Mouse (Mus musculus) liver, embryonic 14.5 days (tissue): Measurements from ENCODE around the gene Popdc2.

Experiments used
- CTCF ChIP-seq: IDR thresholded peaks from 2 replicates; pipeline ENCODE4 v1.5.1; 2016; ENCODE audit warnings: antibody characterized with exemption, low read depth, control low read depth
- EP300 ChIP-seq: IDR thresholded peaks from 2 replicates; pipeline ENCODE4 v1.6.1; 2016; ENCODE audit warnings: antibody characterized with exemption, low read depth

DNA sequence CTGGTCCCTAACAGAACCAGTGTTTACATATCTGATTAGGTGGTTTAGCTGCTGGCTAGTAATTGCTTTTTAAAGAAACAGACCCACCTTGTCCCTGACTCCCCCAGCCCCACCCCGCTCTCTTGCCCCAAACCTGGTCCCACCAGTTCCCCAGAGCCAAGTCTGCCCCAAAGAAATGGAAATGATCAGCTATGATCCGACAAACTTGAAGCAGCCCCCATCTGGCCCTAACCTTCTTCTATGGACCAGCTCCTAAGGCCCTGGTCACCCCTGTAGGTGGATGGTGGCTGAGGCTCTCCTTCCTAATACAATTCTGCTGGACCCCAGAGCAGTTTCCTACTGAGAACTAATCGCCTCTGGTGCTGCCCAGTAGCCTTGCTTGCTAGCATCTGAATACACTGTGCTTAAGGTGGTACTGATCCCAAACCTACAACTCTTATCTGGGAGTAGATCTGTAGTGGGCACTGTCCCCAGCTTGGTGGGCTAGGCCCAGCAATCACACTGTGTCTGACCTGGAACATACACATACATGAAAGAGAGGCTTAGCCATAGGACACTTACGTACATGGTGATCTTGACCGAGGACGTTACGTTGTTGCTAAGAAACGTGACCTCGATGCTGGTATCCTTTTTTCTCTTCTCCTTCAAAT lies 38.4 kb downstream of the Popdc2 start:
- TF ChIP-seq CTCF (no peak), EP300 (no peak)
